Mouse (Mus musculus) frontal cortex, postnatal 10 days (tissue): ENCODE measurements around the gene Clca1.
"Not testable (repeated sequence)": the region's sequence is repeated elsewhere in the genome, so short reads cannot be mapped to it uniquely, and the experiment has no call there.

Experiments
- DNase-seq, 2 experiments: peaks; one replicate each; pipeline ENCODE4 v3.0.0; 2022; ENCODE audit warnings: low spot score in 2 of 2, mixed read lengths in 1 of 2

The Clca1 gene

GRCm38 (mm10) chr3:145032676-145033075, at the start of gene Clca1:
Gene Clca1 (minus strand): TSS chr3:145032776.
- DNase-seq, result no peak

DNA sequence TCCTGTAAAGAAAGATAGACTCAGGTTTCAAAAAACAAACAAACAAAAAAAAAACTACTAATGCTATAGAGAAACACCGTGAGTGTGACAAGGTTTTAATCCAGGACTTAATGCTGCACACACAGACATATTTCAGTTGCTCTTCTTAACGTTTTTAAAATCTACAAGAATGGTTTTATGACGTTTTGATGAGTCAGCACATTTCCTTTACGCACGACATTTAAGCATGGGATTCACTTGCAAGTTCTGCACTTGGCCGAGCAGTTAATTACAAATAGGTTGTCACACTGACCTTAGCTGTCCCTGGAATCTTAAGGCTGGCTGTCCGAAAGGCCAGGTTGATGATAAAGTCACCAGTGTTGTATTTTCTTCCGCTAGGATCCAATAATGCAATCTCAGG, 48.3 kb upstream of the Clca1 start:
- no peak for DNase-seq

DNA sequence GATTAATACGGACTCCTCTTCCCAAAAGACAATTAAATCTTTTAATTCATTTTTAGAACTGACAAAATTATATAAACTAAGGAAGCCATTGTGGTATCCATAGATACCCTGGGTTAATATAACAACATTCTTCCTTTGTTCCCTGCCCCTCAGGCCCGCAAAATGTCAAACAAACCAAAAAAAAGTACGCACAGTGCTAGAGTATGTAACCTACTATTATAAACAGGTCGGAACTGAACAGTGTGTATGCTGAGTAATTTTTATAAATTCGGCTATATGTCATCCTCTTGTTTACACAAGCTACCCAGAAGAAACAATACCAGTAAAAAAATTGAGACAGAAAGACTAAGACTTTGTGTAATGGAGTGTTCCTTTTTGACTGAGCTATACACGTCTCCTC, 45.8 kb upstream of the Clca1 start:
- no peak for DNase-seq

GRCm38 (mm10) chr3:145072339-145072738, 39.8 kb upstream of the Clca1 start:
- DNase-seq, result no peak

DNA sequence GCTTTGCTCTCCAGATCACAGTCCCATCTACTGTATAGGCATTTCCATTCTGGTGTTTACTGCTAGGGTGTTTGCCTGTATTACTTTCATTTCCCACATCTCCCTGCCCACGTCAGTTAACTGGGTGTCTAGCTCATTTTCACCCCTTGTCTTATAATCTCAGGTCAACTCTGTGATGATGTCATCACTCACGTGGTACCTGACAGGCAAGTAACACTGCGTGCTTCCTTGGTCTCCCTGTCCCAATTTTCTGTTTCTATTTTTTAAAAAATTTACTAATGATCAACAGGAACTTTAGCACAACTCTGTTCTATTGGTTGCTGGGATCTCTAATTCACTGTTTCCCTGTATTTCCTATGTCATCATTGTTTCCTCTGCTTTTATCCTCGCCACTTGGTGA, 36.4 kb upstream of the Clca1 start:
- no peak for DNase-seq

- DNase-seq, result not testable (repeated sequence)
Observed at GRCm38 (mm10) chr3:145055138-145055537, 22.6 kb upstream of the Clca1 start.

DNA sequence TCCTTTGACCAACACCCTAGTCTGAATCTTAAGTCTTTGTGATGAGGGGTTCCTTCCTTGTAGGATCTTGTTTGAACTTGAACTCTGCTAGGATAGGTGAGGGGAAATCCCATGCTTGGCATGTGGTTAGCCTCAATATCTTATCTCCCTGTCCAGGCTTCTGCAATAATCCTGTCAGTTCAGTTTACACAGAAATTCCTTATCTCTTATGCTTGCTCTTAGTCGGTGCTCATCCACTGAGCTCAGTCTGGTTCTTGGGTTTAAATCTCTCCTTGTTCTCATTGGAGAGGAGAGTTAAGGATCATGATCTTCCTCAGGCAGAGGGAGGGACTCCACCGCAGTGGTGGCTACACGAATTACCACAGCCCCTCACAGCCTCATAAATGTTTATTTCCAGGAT, 17.2 kb upstream of the Clca1 start:
- no peak for DNase-seq

GRCm38 (mm10) chr3:145038813-145039212, 6.2 kb upstream of the Clca1 start:
- no peak for DNase-seq

- DNase-seq, result no peak
Observed at GRCm38 (mm10) chr3:145028036-145028435, 4.5 kb downstream of the Clca1 start.

- peak in 1 of 2 experiments; percentile 30 for DNase-seq
Observed at GRCm38 (mm10) chr3:145026750-145027149, 5.8 kb downstream of the Clca1 start.

DNA sequence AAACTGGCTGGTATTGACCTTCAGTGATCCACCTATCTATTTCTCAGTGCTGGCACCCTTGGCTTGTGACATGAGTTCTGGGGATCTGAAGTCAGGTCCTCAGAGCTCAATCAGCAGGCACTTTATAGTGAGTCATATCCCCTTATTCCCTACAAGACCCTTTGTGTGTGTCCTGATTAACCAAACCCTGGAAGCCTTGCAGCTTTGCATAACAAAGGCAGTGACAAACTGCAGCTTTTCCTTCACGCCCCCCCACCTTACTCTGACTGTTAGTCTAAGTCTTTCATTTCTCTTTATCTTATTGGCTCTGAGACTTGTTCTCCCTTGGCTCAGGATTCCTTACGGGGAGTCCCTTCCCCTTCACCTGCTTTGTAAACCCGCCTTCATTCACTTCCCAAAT, 14.8 kb downstream of the Clca1 start:
- DNase-seq, result no peak

GRCm38 (mm10) chr3:145004422-145004821, 28.2 kb downstream of the Clca1 start:
- DNase-seq, result no peak

- no peak for DNase-seq
Observed at GRCm38 (mm10) chr3:145000912-145001311, 31.7 kb downstream of the Clca1 start.

DNA sequence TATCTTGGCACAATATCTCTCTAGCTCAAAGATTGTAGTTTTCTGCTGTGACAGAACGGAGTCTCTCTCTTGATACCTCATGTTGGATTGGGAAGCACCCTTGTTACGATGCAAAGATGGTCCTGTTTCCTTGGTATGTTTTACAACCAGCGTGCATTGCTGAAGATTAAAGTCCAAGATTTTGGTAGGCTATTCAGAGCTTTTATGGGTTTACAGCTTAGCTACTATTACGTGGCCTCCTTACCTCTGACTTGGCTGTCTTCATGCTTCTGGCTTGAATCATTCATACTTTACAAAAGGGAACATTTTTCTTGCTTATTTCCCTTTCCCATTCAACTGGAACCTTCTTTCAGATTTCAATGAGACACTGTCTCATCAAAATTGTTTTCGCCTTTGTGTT, 39.5 kb downstream of the Clca1 start:
- DNase-seq, result no peak

DNA sequence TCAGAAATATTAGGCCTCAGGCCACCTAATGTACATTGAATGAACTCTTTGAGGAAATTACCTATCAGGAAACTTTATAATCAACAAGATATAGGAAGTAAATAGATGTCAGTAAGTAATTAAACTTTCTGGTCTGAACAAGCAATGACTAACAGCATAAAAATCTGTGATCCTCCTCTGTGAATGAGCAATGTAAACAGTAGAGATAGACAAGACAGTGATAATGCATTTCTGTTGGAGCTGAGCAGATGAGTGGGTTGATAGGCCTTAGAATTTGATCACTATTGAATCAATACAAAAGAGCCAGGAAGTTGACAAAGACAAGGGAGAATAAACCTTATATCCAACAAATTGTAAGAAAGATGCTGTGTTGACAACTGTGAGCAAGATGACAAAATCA, 40.0 kb downstream of the Clca1 start:
- no peak for DNase-seq

- DNase-seq, result no peak
Observed at GRCm38 (mm10) chr3:144985890-144986289, 46.7 kb downstream of the Clca1 start.

- DNase-seq, result no peak
Observed at GRCm38 (mm10) chr3:144980551-144980950, 52.0 kb downstream of the Clca1 start.

DNA sequence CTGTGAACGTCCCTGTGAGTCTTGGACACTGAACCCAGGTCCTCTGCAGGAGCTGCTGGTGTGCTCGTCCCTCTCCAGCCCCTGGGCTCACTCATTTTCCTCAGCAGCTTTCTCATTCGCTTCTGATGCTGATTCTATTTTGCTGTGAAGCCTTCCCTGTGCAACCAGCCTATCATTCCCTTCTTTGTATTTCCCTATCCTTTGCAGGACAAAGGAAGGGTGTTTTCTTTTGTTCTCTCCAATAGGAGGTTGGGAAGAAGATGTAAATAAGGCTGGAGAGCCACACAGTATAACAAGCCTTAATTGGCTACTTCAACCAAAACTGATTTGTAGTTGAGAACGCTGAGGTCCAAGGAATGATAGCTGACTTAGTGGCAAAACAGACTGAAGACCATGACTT, 54.9 kb downstream of the Clca1 start:
- DNase-seq, result no peak

DNA sequence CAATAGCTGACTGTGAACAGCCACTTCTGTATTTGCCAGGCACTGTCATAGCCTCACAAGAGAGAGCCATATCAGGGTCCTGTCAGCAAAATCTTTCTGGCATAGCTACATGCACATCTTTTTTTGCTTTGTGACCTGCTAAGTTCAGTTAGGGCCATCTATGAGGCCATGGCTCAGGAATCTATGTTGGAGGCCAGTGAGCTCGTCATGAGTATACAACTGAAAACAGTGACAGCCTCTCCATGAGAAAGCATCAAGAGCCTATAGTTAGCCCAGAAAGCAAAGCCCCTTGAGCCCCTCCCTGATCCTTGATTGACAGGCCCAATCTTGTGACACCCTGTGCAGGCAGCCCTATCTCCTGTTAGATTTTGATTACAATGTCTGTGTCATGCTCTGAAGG, 56.5 kb downstream of the Clca1 start:
- DNase-seq, result no peak

- no peak for DNase-seq
Observed at GRCm38 (mm10) chr3:144974945-144975344, 57.6 kb downstream of the Clca1 start, which contains the start of gene Clca4a. Gene Clca4a (minus strand): TSS chr3:144975045.

DNA sequence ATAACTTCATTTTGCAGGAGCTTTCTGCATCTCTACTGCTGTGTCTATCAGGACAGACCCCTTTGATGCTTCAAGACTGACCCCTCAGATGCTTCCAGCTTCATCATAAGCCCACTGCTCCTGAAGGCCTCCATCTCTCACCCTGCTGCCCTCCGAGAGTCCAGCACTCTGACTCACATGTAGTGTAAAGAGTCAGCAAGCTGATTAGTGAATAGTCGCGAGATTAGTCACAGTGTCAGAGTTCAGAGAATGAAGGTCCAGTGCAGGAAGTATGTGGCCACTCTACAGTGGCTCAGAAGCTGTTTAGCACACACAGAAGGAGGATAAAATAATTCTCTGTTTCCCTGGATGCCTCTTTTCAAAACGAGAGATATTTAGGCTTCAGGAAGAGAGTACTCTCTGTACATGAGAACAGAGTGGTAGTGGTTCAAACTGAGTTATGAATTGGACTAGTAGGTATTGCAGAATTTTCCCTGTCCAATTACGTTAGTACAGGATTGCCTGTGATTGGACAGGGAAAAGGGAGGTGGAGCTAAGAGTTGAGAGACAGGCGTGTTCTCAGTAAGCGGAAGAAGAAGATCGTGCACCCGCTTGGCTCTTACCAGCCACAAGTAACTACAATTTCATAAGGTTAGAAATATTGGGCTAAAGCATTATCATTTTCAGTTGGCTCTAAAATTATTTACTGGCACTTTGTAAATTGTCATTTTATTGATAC, 60.9 kb downstream of the Clca1 start:
- no peak for DNase-seq

DNA sequence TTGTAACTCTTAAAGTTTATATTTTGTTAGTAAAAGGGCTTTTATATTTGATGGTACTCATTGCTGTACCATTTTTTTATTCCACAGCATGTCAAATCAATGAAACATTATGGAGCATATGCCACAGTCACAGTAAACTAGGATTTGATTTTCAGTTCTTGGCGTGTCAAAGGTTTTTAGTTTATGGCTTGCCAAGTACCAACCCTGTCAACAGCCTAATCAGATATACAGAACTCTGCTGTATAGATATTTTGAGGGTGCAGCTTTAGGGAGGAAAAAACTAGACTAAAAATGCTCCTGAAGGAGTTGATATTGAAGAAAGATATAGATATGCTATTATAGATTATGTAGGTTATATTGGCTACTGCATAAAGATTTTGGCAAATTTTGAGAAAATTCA, 62.8 kb downstream of the Clca1 start:
- DNase-seq, result no peak

DNA sequence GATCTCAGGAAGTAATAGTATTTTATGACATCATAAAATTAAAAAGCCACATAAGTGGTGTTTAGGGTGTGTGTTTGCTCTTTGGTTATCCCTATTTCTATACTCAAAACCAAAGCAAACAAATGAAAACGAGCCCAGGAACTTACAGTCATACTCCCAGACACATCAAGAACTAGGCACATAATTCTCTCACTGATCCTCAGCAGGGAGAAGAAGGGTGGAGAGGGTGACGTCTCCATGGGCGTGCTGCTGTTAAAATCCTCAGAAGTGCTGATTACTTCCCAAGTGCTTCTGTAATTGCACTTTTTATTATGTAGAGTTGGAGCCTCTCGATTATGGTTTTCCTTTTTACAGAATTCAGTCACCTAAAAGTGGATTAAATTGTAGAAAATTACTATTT, 66.5 kb downstream of the Clca1 start:
- no peak for DNase-seq
